Mouse (Mus musculus): ENCODE data around the gene Traf2.

Gene Traf2

DNA sequence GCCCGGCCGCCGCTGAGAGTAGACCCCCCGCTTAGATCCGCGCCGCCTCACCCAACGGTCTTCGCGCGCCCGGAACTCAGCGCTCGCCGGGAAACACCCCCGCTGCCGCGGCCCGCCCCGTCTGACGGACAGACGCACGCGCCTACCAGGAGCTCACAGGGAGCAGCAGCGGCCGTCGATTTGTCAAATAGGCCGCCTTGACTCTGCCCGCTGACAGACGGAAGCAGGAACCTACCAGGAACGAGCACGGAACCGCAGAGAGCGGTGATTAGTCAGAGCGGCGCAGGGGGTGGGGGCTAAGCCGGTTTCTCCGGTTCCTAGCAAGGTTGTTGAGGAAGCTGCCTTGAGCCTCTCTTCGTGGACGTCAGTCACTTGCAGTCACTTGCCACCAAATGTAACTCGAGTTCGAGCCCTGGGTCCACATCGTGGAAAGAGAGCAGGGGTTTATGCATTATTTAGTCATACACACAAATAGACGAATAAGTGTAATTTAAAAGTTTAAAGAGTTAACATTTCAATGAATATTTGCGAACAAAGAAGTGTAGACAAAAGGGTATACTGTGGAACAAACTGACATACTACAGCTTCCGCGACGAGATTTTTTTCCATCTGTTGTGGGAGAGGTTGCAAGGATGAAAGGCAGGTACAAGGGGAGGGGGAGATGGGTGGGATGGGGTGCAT is at the start of gene Traf2:
Gene Traf2 (minus strand): TSS at position 130 of the 681 bp plus-strand sequence.
- peak; percentile 97 to 99 for DNase-seq (ENCODE audit: low spot score in 2 of 2)

DNA sequence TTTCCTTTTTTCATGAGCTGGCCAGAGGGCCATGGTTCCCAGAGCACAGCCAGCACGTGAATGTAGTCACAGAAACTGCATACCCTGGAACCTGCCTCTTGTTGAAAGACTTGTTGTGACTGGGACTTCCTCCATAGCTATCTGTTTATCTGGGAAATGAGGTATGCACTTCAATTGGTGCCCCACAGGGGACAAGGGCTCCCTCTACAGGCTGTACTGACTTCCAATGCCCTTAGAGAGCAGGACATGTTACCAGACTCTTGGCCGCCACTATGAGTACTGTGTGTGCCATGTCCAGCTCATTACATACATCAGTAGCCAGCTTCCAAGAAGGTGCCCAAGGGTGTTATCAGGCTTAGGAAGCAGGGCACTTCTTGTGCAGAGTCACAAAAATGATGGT is 45.1 kb upstream of the Traf2 start:
- DNase-seq (ENCODE audit: low spot score in 2 of 2), result peak in 1 of 2 experiments; percentile 62

DNA sequence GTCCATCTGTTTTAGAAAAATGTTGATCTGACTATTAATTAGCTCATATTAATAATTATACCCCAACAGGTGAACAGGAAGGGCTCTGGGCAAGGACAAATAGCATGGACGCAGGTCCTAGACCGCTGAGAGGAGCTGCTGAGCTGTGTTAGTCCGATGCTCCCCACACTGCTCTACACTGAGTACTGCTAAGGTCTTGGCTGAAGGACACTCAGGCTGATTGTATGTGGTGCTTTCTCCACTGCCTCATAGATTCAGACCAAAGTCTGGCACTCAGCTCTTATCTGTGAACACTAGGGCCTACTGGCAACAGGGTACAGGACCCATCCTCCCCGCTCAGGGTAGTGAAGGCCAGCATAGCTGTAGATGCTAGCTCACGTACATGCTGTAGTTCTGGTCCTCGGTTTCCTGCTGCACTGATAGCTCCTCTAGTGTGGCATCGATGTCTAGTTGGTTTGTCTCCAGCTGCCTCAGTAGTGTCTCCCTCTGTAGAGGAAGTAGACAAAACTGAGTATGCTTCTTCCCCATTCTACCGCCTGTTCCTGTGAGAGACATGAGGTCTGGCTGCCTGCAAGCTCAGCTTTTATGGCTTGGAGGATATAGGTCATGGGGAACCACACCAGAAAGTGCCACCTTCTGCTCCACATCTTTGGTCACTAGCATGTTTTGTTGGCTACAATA is 41.6 kb upstream of the Traf2 start:
- no peak for DNase-seq (ENCODE audit: low spot score in 2 of 2)

GRCm38 (mm10) chr2:25587290-25587689 is 40.5 kb upstream of the Traf2 start:
- DNase-seq (ENCODE audit: low spot score in 2 of 2), result no peak

GRCm38 (mm10) chr2:25585601-25586000 is 38.9 kb upstream of the Traf2 start:
- no peak for DNase-seq (ENCODE audit: low spot score in 2 of 2)

- DNase-seq (ENCODE audit: low spot score in 2 of 2), result no peak
Observed at GRCm38 (mm10) chr2:25584856-25585255, 38.1 kb upstream of the Traf2 start.

DNA sequence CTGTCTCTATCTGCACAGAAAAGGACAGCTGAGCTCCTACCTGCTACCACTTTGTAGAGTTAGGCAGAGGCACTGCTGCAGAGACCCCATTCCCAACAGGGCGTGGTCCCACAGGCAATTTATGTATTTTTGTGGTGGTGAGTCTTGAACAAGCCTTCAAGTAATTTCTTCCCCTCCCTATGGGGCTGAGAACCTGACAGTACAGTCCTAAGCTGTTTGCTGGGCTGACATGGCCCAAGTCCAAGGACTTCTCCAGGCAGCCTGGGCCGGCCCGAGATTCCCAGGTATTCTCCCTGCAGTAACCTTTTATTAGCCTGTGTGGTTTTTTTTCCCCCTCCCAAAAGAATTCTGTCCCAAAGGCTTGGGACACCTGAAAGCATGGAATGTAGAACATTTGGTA is 37.4 kb upstream of the Traf2 start:
- no peak for DNase-seq (ENCODE audit: low spot score in 2 of 2)

GRCm38 (mm10) chr2:25583571-25583970 is 36.8 kb upstream of the Traf2 start:
- no peak for DNase-seq (ENCODE audit: low spot score in 2 of 2)

DNA sequence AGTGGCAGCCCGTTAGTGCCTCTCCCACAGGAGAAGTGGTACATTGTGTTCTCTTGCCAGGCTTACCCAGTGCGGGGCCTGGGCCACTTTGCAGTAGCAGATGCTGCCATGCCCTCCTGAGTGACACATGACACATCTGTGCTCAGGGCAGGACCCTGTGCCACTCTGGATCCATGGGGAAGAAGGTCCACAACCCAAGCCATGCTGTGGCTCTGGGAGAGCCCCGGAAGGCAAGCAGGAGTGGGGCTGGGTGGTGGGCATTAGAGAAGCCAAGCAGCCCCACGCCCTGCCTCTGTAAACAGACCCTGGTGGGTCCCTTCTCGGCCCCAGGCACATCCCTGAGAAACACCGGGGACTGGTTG is 36.4 kb upstream of the Traf2 start:
- no peak for DNase-seq (ENCODE audit: low spot score in 2 of 2)

- DNase-seq (ENCODE audit: low spot score in 2 of 2), result peak in 1 of 2 experiments; percentile 90
Observed at GRCm38 (mm10) chr2:25582466-25583119, 35.9 kb upstream of the Traf2 start.

DNA sequence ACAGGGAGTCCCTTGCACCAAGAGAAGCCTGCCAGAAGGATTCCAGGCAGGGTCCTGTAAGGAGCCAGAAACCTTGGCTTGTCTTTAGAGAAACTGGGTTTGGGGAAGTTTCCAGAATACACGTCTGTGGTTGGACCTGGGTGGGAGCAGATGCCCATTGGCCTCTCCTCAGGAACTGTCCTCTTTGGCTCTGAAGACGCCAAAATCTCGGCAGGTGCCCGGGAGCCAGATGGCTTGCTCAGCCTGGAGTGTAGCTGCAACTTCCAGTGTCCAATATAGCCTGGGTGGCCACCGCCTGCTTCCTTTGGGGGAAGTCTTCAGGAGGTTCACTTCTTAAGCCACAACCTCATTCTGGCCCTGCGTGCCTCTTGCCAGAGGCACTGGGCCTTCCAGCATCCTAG is 35.2 kb upstream of the Traf2 start:
- peak in 1 of 2 experiments; percentile 54 for DNase-seq (ENCODE audit: low spot score in 2 of 2)

DNA sequence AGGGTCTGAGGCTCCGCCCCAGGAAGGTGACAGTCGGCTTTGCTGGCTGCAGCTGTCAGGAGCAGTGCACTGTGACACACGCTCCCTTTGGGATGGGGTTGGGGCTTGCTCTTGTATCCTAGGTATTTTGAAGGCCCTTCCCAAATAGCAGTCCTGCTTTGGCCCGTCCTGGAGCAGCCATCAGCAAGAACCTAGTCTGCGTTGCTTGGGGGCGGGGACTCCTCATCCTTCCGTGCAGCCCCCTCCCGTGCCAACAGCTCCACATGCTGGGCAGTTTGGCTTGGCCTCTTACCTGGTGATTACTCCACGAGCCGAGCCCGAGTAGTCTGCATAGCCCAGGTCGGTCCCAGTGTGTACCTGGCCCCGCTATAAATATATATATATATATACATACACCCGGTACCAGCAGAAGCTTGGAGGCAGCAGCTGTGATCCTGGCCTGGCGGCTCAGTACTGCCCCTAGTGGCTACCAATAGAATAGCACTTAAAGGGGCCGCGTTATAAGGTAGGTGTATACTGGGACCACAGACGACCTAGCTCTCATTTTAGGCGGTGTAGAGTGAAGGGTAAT is 34.6 kb upstream of the Traf2 start, which contains the start of gene Ajm1:
Gene Ajm1 (minus strand): TSS at position 464 of the 571 bp plus-strand sequence.
- peak in 1 of 2 experiments; percentile 78 for DNase-seq (ENCODE audit: low spot score in 2 of 2)

DNA sequence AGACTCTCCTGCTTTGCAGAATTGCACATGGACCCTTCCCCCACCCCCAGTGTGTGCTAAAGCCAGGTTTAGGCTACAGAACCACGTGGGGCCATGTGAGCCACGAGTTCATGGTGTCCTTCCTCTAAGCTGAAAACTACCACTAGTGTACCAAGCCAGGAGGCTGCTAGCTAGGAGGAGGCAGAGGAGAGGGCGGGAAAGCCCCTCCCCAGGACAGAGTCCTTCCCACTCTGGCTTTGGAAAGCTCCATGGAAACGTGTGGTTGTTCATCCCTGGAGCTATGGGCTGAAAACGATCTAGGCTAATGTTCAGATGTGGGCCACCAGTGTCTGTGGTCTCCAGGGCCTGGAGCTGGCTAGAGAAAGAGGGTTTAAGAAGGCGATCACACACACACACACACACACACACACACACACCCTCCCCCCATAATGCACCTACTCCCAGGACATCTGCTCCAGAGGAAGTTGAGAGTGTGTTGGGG is 33.9 kb upstream of the Traf2 start:
- peak in 1 of 2 experiments; percentile 50 for DNase-seq (ENCODE audit: low spot score in 2 of 2)

GRCm38 (mm10) chr2:25579737-25580460 is 33.2 kb upstream of the Traf2 start:
- peak in 1 of 2 experiments; percentile 75 for DNase-seq (ENCODE audit: low spot score in 2 of 2)

- no peak for DNase-seq (ENCODE audit: low spot score in 2 of 2)
Observed at GRCm38 (mm10) chr2:25578796-25579736, 32.3 kb upstream of the Traf2 start.

DNA sequence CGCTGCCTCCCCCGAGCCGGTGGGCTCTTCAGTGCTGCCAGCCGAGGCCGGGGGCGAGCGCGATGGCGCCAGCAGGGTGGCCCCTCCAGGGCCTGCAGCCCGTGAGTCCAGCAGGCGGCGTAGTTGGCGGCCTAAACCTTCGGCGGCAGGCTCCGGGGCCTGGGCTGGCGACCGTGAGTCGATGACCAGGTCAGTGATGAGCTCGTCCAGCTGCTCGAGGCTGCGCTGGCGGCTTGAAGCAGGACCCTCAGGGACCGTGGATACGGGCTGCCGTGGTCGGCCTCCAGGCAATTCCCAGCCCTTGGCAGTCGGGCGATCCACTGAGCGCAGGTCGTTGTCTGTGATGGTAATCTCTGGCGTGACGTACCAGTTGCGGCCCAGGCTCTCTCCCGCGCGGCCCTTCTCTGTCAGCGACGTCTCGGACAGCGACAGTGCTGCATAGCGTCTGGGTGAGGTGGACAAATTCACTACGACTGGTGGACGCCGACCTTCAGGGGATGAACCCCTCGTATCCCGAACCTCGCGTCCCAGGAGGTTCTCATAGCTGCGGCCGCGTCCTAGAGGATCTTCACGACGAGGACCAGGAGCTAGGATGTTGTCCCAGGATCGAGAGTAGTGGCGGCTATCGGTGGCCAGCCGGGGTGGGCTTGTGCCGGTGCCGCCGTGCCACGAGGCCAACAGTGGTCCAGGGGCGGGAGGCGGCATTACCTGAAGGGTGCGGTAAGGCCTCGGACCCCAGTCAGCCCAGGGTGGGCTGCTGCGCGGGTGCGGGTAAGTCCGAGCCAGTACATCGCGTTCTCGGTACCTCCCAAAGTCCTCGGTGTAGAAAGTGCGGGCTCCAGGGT is 31.4 kb upstream of the Traf2 start:
- no peak for DNase-seq (ENCODE audit: low spot score in 2 of 2)

GRCm38 (mm10) chr2:25576965-25577891 is 30.5 kb upstream of the Traf2 start:
- no peak for DNase-seq (ENCODE audit: low spot score in 2 of 2)

Measured in left cerebral cortex, adult 9 months (tissue).